Mouse (Mus musculus) brain, embryonic 14.5 days (tissue): ENCODE results near the gene Tmem151a. TPM values are rescaled to one million over a fixed set of nuclear protein-coding genes. Genes with fewer than 3 reads are reported as not detected.

ENCODE experiments used
- DNase-seq: peaks from one replicate; pipeline ENCODE4 v3.0.0-alpha.2; 2011; ENCODE audit warnings: low read depth
- CTCF ChIP-seq: fragments of 200-500 bp; IDR thresholded peaks from 2 replicates; pipeline ENCODE4 v1.5.1; 2012; ENCODE audit warnings: inconsistent platforms, mild to moderate bottlenecking, moderate library complexity, borderline replicate concordance; ENCODE audit not compliant: insufficient read depth, insufficient read length; ENCODE audit errors: extremely low read depth
- POLR2A ChIP-seq: fragments of 200-500 bp; IDR thresholded peaks from 2 replicates; pipeline ENCODE4 v1.6.1; 2012; ENCODE audit warnings: mild to moderate bottlenecking, inconsistent platforms, borderline replicate concordance; ENCODE audit not compliant: poor library complexity, insufficient read depth, insufficient read length, severe bottlenecking; ENCODE audit errors: extremely low read depth
- polyA plus RNA-seq: library from polyadenylated mRNA; depleted of rRNA; stranded (reverse); fragments of >200 nt; gene quantifications from 2 replicates; pipeline ENCODE4 v1.2.3, GENCODE M21; 2012; rRNA removed

Tmem151a gene
- 6.8 and 10.7 TPM in 2 replicates for polyA plus RNA-seq

GRCm38 (mm10) chr19:5085145-5085863 is at the start of gene Tmem151a:
Gene Tmem151a (minus strand): TSS chr19:5085531.
- no peak for DNase-seq
- no peak for TF ChIP-seq POLR2A
- TF ChIP-seq CTCF: no peak

- DNase-seq: no peak
- TF ChIP-seq POLR2A (no peak), CTCF (no peak)
Observed at GRCm38 (mm10) chr19:5131237-5131636, 45.9 kb upstream of the Tmem151a start.

GRCm38 (mm10) chr19:5129770-5130169 is 44.4 kb upstream of the Tmem151a start:
- no peak for DNase-seq
- TF ChIP-seq CTCF: peak; percentile 25; the same call in 1 of the 2 replicates
- no peak for TF ChIP-seq POLR2A

GRCm38 (mm10) chr19:5124055-5124614 is 38.8 kb upstream of the Tmem151a start:
- TF ChIP-seq CTCF: no peak
- no peak for TF ChIP-seq POLR2A
- no peak for DNase-seq

- no peak for TF ChIP-seq POLR2A
- DNase-seq: no peak
Observed at GRCm38 (mm10) chr19:5123241-5123640, 37.9 kb upstream of the Tmem151a start.

GRCm38 (mm10) chr19:5122492-5122891 is 37.2 kb upstream of the Tmem151a start:
- TF ChIP-seq CTCF (no peak), POLR2A (no peak)

GRCm38 (mm10) chr19:5118384-5118698 is 33.0 kb upstream of the Tmem151a start, which contains the start of gene Klc2:
Gene Klc2 (minus strand): TSS chr19:5118560.
- TF ChIP-seq POLR2A: 0 out of 2 replicates have a peak, but pooled peaks have one; percentile 35
- TF ChIP-seq CTCF: no peak
- no peak for DNase-seq

More at GRCm38 (mm10) chr19:5122492-5122891, 37.2 kb upstream of the Tmem151a start:
- no peak for DNase-seq

GRCm38 (mm10) chr19:5117494-5118383 is 32.4 kb upstream of the Tmem151a start:
- DNase-seq: peak; percentile 96
- TF ChIP-seq CTCF (peak; percentile 91), POLR2A (no peak)

- DNase-seq: no peak
- no peak for TF ChIP-seq CTCF
- TF ChIP-seq POLR2A: no peak
Observed at GRCm38 (mm10) chr19:5113783-5114182, 28.5 kb upstream of the Tmem151a start.

- TF ChIP-seq CTCF: peak; percentile 39; the same call in 1 of the 2 replicates
- no peak for TF ChIP-seq POLR2A
- no peak for DNase-seq
Observed at GRCm38 (mm10) chr19:5109659-5110453, 24.5 kb upstream of the Tmem151a start.
